Mouse (Mus musculus): ENCODE results near the gene Dennd4c. TPM values are rescaled to one million over a fixed set of nuclear protein-coding genes. Genes with fewer than 3 reads are reported as not detected.
A peak's percentile ranks its signal among the peaks of the same experiment; 100 is the strongest.

Gene Dennd4c
- polyA plus RNA-seq, 1 experiment from 2014 or later, result 7.4 TPM

DNA sequence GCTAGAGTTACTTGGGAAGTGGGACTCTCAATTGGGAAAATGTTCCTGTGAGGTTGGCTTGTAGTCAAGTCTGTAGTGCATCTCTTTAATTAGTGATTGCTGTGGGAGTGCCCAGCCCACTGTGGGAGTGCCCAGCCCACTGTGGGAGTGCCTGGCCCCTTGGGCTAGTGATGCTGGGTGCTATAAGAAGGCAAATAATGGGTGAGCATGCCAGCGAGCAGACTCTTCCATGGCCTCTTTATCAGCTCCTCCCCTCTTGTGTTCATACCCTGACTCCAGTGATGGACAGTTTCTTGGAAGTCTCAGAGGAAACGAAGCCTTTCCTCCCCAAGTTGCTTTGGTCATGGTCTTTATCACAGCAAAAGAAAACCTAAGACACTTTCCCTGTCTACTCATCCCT is 134.1 kb downstream of the Dennd4c start:
- DNase-seq (ENCODE audit: low spot score) (no peak), ATAC-seq (replicated peaks; ENCODE audit: low FRiP score, low TSS enrichment, low read depth) (no peak)
- 72% methylated on average over 2 of the region's 2 CpGs for WGBS
- no peak overlapping the region for H3K27ac ChIP-seq (ENCODE audit: low read depth)
- no peaks in the 10 kb centered on the region for H3K4me1 ChIP-seq (replicated peaks; ENCODE audit: control insufficient read depth, insufficient read depth, low read length)
- no peaks in the 10 kb centered on the region for H3K27me3 ChIP-seq (replicated peaks; ENCODE audit: control insufficient read depth, insufficient read depth, low read length)
- H3K4me2 ChIP-seq (ENCODE audit: low read length), result no peak overlapping the region
- H3K4me3 ChIP-seq (ENCODE audit: low read depth, low read length), result no peak overlapping the region
- H3K9ac ChIP-seq (ENCODE audit: low read length), result no peak overlapping the region
- H3K9me3 ChIP-seq (ENCODE audit: control insufficient read depth, low read length), result no peaks in the 10 kb centered on the region
- no peaks in the 10 kb centered on the region for H3K36me3 ChIP-seq (ENCODE audit: control insufficient read depth, insufficient read depth, low read length)

DNA sequence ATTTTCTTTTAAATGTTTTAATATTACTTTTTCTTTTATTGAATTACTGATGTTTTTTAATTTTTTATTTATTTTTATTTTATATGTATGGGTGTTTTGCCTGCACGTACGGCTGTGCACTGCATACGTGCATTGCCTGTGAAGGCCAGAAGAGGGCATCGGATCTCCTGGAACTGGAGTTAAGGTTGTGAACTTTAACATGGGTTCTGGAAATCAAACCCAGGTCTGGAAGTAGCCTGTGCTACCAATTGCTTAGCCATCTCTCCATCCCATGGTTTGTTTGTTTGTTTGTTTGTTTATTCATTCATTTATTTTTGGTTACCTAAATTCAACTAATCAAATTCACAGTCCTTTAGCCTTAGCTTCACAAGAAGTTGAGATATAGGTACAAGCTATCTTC is 136.6 kb downstream of the Dennd4c start:
- Histone ChIP-seq H3K27ac (ENCODE audit: low read depth) (no peak overlapping the region), H3K4me3 (ENCODE audit: low read depth, low read length) (no peak overlapping the region), H3K36me3 (ENCODE audit: control insufficient read depth, insufficient read depth, low read length) (no peaks in the 10 kb centered on the region), H3K4me2 (ENCODE audit: low read length) (no peak overlapping the region), H3K9ac (ENCODE audit: low read length) (no peak overlapping the region), H3K9me3 (ENCODE audit: control insufficient read depth, low read length) (no peaks in the 10 kb centered on the region), H3K4me1 (replicated peaks; ENCODE audit: control insufficient read depth, insufficient read depth, low read length) (no peaks in the 10 kb centered on the region), H3K27me3 (replicated peaks; ENCODE audit: control insufficient read depth, insufficient read depth, low read length) (no peaks in the 10 kb centered on the region)
- WGBS, result 63% methylated on average over 4 of the region's 4 CpGs
- ATAC-seq (replicated peaks; ENCODE audit: low FRiP score, low TSS enrichment, low read depth) (no peak), DNase-seq (ENCODE audit: low spot score) (no peak)

DNA sequence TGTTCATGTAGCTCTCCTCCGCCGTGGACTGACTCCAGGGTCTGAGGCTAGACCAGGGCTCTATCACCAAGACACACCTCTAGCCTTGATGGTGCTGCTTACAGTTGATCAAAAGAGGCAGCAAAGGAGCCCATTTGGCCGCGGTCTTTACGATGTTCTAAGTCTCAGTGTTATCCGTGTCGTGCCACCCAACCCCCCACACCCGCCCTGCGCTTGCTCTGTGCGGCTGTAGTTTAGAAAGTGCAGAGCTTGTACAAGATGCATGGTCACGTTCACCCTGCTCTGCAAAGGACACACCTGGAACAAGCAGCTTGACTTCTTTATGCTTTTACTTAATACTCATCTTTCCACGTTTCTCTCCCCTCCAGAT is 137.4 kb downstream of the Dennd4c start:
- H3K9me3 ChIP-seq (ENCODE audit: control insufficient read depth, low read length), result no peaks in the 10 kb centered on the region
- H3K4me2 ChIP-seq (ENCODE audit: low read length), result peak overlapping the region; percentile 48
- H3K27ac ChIP-seq (ENCODE audit: low read depth), result no peak overlapping the region
- peak; percentile 50; the same call in 1 of the 2 replicates for ATAC-seq (replicated peaks; ENCODE audit: low FRiP score, low TSS enrichment, low read depth)
- peak overlapping the region; percentile 33 for H3K4me3 ChIP-seq (ENCODE audit: low read depth, low read length)
- no peaks in the 10 kb centered on the region for H3K27me3 ChIP-seq (replicated peaks; ENCODE audit: control insufficient read depth, insufficient read depth, low read length)
- no peaks in the 10 kb centered on the region for H3K4me1 ChIP-seq (replicated peaks; ENCODE audit: control insufficient read depth, insufficient read depth, low read length)
- H3K9ac ChIP-seq (ENCODE audit: low read length), result no peak overlapping the region; the same call in 1 of the 2 replicates
- H3K36me3 ChIP-seq (ENCODE audit: control insufficient read depth, insufficient read depth, low read length), result no peaks in the 10 kb centered on the region
- WGBS, result 44% methylated on average over 12 of the region's 12 CpGs
- peak; percentile 58 for DNase-seq (ENCODE audit: low spot score)

DNA sequence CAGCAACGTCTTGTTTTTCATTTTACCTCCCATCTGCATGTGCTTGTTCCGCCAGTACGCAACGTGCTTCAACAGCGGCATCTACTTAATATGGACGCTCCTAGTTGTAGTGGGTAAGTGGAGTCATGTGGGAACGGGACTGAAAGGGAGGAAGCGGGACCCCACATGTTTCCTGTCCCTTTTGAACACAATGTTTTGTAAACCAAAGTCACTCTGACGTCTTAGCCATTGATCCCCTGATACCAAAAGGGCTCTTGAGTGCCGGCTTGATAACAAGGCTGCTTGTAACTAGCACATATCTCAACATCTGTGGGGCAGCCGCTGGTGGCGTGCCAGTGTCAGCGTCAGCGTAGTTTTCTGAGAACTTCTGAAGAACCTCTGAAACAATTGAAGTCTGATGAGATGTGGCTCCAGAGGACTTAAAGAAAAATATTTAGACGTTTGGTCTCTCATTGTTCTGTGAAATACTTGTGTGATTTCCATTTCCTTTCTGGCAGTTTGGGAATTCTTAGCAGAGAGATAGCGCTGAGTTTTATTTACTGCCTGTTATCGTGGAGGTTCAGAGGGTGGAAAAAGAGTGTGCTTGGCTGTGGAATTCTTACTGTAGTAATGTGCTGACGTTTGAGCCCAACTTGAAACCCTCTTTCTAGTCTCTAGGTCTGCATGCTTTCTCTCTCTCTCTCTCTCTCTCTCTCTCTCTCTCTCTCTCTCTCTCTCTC is 138.0 kb downstream of the Dennd4c start:
- no peak; the same call in 1 of the 2 replicates for ATAC-seq (replicated peaks; ENCODE audit: low FRiP score, low TSS enrichment, low read depth)
- H3K4me2 ChIP-seq (ENCODE audit: low read length), result peak overlapping the region; percentile 48
- peak; percentile 60 for DNase-seq (ENCODE audit: low spot score)
- no peaks in the 10 kb centered on the region for H3K9me3 ChIP-seq (ENCODE audit: control insufficient read depth, low read length)
- 21% methylated on average over 18 of the region's 18 CpGs for WGBS
- no peak overlapping the region for H3K27ac ChIP-seq (ENCODE audit: low read depth)
- H3K4me1 ChIP-seq (replicated peaks; ENCODE audit: control insufficient read depth, insufficient read depth, low read length), result no peaks in the 10 kb centered on the region
- H3K9ac ChIP-seq (ENCODE audit: low read length), result no peak overlapping the region; the same call in 1 of the 2 replicates
- no peaks in the 10 kb centered on the region for H3K27me3 ChIP-seq (replicated peaks; ENCODE audit: control insufficient read depth, insufficient read depth, low read length)
- H3K4me3 ChIP-seq (ENCODE audit: low read depth, low read length), result peak overlapping the region; percentile 33
- no peaks in the 10 kb centered on the region for H3K36me3 ChIP-seq (ENCODE audit: control insufficient read depth, insufficient read depth, low read length)

DNA sequence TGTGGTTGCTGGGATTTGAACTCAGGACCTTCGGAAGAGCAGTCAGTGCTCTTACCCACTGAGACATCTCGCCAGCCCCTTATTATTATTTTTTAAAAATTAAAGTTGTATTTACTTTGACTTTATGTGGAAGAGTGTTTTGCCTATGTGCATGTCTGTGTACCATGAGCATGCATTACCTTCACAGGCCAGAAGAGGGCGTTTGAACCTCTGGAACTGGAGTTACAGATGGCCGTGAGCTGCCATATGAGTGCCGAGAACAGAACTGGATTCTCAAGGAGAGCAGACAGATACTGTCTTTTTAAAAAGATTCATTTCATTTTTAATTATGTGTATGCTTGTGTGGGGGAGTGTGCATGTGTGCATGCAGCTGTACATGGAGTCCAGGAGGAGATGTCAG is 139.5 kb downstream of the Dennd4c start:
- 70% methylated on average over 5 of the region's 5 CpGs for WGBS

DNA sequence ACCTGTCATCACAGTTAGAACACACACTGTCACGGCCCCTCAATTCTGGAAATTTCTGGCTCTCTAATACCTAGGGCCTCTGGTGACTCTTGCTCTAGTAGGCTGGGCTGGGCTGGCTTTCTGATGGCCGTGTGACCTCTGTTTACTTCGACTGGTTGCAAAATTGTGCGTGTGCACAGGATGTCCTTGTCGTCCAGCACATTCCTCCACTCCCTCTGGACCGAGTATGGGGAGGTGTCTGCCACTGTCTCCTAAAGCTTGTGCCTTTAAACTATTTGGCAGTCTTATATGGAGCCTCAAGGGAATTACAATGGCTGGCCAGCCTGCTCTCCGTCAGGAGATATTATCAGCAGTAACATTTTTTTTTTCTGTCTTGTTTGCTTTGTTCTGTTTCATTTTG is 149.1 kb downstream of the Dennd4c start:
- no peak for ATAC-seq (replicated peaks; ENCODE audit: low FRiP score, low TSS enrichment, low read depth)
- H3K27ac ChIP-seq (ENCODE audit: low read depth), result no peak overlapping the region
- H3K4me2 ChIP-seq (ENCODE audit: low read length), result no peak overlapping the region
- no peaks in the 10 kb centered on the region for H3K36me3 ChIP-seq (ENCODE audit: control insufficient read depth, insufficient read depth, low read length)
- H3K4me1 ChIP-seq (replicated peaks; ENCODE audit: control insufficient read depth, insufficient read depth, low read length), result no peaks in the 10 kb centered on the region
- no peak overlapping the region for H3K4me3 ChIP-seq (ENCODE audit: low read depth, low read length)
- no peaks in the 10 kb centered on the region for H3K27me3 ChIP-seq (replicated peaks; ENCODE audit: control insufficient read depth, insufficient read depth, low read length)
- no peak for DNase-seq (ENCODE audit: low spot score)
- no peak overlapping the region for H3K9ac ChIP-seq (ENCODE audit: low read length)
- 66% methylated on average over 7 of the region's 7 CpGs for WGBS
- H3K9me3 ChIP-seq (ENCODE audit: control insufficient read depth, low read length), result no peaks in the 10 kb centered on the region

More for the DNA sequence above, 139.5 kb downstream of the Dennd4c start:
- Histone ChIP-seq H3K36me3 (ENCODE audit: control insufficient read depth, insufficient read depth, low read length) (no peaks in the 10 kb centered on the region), H3K9ac (ENCODE audit: low read length) (no peak overlapping the region), H3K27me3 (replicated peaks; ENCODE audit: control insufficient read depth, insufficient read depth, low read length) (no peaks in the 10 kb centered on the region), H3K4me1 (replicated peaks; ENCODE audit: control insufficient read depth, insufficient read depth, low read length) (no peaks in the 10 kb centered on the region), H3K9me3 (ENCODE audit: control insufficient read depth, low read length) (no peaks in the 10 kb centered on the region), H3K4me3 (ENCODE audit: low read depth, low read length) (no peak overlapping the region), H3K27ac (ENCODE audit: low read depth) (no peak overlapping the region), H3K4me2 (ENCODE audit: low read length) (no peak overlapping the region)
- ATAC-seq (replicated peaks; ENCODE audit: low FRiP score, low TSS enrichment, low read depth), result no peak
- DNase-seq (ENCODE audit: low spot score), result no peak

DNA sequence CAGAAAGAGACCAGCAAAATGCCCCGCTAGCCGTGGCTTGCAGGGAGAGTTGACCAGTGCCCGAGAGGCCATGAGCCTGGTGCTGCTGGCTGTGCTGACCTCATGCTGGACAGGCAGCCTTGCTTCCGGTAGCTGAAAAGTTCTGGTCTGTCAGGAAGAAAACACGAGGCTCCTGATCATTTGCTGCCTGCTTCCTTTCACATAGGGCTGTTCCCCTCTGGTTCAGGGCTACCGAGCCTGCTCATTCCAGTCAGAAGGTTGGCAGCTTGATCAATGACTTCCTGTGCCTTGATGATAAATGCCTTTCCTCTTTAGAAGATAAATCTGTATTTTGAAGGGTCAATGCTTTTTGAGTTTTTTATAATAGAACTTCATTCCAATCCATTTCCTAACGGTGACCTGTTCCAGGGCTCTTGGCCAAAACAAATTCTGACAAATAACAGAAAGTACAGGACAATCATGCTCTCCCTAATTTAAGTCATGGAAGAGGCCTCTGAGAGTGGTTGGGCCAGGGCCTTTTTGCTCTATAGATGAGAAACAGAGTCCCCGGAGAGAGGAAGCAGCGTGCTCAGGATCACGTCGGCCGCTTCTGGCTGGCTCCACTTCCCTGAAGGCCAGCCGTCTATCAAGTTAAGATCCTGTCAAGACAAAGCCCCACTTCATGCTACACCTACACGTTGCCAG is 150.6 kb downstream of the Dennd4c start:
- ATAC-seq (replicated peaks; ENCODE audit: low FRiP score, low TSS enrichment, low read depth) (peak; percentile 66; the same call in 1 of the 2 replicates), DNase-seq (ENCODE audit: low spot score) (no peak)
- Histone ChIP-seq H3K27me3 (replicated peaks; ENCODE audit: control insufficient read depth, insufficient read depth, low read length) (no peaks in the 10 kb centered on the region), H3K4me3 (ENCODE audit: low read depth, low read length) (no peak overlapping the region), H3K4me1 (replicated peaks; ENCODE audit: control insufficient read depth, insufficient read depth, low read length) (no peaks in the 10 kb centered on the region), H3K36me3 (ENCODE audit: control insufficient read depth, insufficient read depth, low read length) (no peaks in the 10 kb centered on the region), H3K27ac (ENCODE audit: low read depth) (no peak overlapping the region; the same call in 1 of the 2 replicates), H3K4me2 (ENCODE audit: low read length) (no peak overlapping the region), H3K9ac (ENCODE audit: low read length) (no peak overlapping the region), H3K9me3 (ENCODE audit: control insufficient read depth, low read length) (no peaks in the 10 kb centered on the region)
- WGBS, result 31% methylated on average over 14 of the region's 14 CpGs

Data from intestine, embryonic 14.5 days (tissue).